Mouse (Mus musculus) ES-E14 (cell line): ENCODE measurements around the gene Aarsd1.

Source experiments
- CHD2 ChIP-seq: IDR thresholded peaks from 2 replicates; pipeline ENCODE4 v1.6.1; 2014; ENCODE audit warnings: mild to moderate bottlenecking, low read depth, low read length, inconsistent platforms
- MAFK ChIP-seq: IDR thresholded peaks from 2 replicates; pipeline ENCODE4 v1.6.1; 2014; ENCODE audit warnings: mild to moderate bottlenecking, low read depth, low read length, inconsistent platforms; ENCODE audit not compliant: insufficient read depth
- ZC3H11A ChIP-seq: IDR thresholded peaks from 2 replicates; pipeline ENCODE4 v1.6.1; 2012; ENCODE audit warnings: low read depth, mild to moderate bottlenecking, inconsistent platforms, low read length, borderline replicate concordance
- ZNF384 ChIP-seq: IDR thresholded peaks from 2 replicates; pipeline ENCODE4 v1.6.1; 2012; ENCODE audit warnings: low read depth, low read length, inconsistent platforms

GRCm38 (mm10) chr11:101374421-101374938 lies 42.9 kb downstream of the Aarsd1 start:
- TF ChIP-seq ZC3H11A (no peak), CHD2 (no peak), MAFK (no peak), ZNF384 (no peak)
